Mouse (Mus musculus) layer of hippocampus, adult 18-20 months (tissue): ENCODE measurements around the gene Uba7. TPM values are rescaled to one million over a fixed set of nuclear protein-coding genes. Genes with fewer than 3 reads are reported as not detected.
A peak's percentile ranks its signal among the peaks of the same experiment; 100 is the strongest.

Source experiments
- DNase-seq, 2 experiments: peaks; one replicate each; pipeline ENCODE4 v3.0.0; 2022; ENCODE audit warnings: low spot score in 2 of 2
- total RNA-seq, 2 experiments: library from RNA; stranded (reverse); gene quantifications; 2 replicates each; pipeline ENCODE4 v1.2.3; 2021

Uba7 gene
- total RNA-seq, 2 experiments from 2014 or later: 5.1 to 5.9 TPM

DNA sequence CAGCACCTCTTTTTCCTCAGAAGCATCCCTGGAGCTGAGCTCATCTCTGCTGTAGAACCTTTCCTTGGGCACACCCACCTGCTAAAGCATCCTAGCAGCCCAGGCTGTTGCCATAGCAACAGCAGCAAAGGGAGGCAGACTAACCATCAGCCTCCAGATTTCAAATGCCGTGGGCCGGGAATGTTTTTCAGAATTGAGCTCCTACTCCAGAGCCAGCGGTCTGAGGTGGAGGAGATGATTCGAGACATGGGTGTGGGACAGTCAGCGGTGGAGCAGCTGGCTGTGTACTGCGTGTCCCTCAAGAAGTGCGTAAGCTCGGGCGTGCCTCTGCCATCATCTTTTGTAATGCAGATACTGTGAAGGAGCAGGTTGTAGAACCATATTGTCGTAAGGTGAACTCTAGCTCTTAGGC lies 13.9 kb upstream of the Uba7 start:
- DNase-seq: peak; percentile 84 to 89

DNA sequence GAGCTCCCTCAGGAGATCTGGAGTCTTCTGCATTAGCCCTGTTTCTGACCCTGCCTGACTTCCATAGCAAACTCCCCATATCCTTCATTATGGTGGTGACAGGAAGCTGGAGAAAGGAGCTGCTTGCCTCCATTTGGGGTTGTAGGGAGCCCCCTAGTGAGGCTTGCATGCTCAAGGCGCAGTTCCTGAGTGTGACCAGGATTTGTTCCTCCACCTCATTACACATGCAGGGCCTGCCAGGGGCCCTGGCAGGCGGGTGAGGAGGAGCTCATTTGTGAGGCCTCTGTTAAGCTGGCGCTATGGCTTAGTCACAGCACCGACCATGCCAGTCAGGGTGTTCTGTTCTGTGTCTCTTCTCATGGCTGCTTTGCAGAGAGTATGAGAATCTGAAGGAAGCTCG lies 13.4 kb upstream of the Uba7 start:
- peak; percentile 74 to 87 for DNase-seq

DNA sequence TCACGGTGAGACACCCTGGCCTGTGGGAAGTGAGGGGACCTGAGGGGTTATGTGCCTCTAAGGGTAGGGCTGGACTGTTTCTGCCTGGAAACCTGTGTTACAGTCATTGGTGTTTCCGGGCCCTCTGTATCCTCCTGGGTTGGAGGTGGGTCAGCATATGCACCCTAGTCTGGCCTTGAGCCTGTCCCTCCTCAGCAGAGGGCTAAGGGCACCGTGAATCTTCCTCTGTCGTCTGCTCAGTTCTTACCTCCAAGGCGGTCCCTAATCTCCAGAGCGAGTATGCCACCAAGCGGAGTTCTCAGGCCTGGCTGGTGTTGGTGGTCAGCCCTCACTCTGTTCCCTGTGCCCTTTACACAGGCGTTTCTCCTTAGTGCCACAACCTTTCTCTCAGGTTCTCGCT lies 12.4 kb upstream of the Uba7 start:
- no peak for DNase-seq

DNA sequence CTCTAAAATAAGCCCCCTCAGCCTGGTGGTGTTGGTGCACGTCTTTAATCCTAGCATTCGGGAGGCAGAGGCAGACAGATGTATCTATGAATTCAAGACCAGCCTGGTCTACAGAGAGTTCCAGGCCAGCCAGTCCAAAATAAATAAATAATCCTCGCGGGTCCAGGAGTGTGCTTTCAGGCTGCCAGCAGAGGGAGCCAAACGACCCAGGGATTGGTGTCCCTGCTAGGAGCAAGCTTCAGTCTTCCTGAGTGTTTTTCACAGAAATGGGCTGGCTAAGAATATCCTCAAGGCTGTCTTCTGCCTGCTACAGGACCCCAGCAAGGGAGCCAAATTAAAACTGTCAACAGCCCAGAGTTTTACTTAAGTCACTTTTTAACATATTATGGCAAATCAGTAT lies 11.6 kb upstream of the Uba7 start:
- peak in 1 of 2 experiments; percentile 87 for DNase-seq

DNA sequence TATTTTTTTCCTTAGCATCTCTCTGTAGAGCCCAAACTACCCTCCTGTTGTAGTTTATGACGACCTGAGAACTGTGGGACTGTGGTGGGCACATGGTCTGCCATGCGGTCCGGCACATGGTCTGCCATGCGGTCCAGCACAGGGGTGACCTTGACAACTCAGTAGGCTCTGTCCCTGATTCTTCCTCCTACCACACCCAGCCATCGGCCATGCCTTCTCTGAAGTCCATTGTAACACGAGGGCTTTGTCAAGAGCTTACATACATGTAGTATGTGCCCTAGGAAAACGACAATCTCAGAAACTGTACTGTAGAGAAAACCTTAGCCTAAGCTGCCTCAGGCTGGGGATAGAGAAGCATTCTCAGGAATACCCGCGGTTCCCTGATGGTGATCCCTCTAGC lies 10.6 kb upstream of the Uba7 start:
- DNase-seq: no peak

DNA sequence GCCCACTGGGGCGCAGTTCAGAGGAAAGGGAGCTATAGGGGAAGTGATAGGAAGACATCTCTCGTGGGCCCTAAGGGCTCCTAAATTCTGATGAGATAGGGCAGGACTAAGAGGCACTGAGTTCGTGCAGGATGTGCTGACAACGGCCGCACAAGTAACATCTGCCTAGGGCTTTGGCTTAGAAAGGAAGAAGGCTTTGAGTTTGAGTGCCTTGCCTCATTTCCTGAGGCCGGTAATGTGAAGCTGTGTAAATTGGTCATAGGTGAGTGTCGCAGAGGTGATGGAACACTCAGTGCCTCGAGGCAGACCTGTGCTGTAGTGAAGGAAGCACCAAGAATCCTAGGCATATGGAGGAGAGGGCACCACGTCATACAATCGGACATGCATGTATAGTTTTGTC lies 8.6 kb upstream of the Uba7 start:
- DNase-seq: no peak

DNA sequence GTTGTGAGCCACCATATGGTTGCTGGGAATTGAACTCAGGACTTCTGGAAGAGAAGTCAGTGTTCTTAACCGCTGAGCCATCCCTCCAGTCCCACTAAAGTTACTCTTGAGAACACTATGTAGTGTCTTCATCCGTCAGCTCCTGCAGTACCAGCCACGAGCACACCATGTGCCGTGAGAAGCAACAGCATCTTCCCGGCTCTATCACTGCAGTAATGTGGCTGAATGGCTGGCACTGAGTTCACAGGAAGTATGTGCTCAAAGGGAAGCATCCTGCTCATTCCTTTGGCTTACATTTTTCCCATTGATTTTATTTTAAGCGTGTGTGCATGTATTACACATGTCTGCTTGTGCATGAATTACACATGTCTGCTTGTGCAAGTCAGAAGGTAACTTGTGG lies 7.9 kb upstream of the Uba7 start:
- DNase-seq: no peak

DNA sequence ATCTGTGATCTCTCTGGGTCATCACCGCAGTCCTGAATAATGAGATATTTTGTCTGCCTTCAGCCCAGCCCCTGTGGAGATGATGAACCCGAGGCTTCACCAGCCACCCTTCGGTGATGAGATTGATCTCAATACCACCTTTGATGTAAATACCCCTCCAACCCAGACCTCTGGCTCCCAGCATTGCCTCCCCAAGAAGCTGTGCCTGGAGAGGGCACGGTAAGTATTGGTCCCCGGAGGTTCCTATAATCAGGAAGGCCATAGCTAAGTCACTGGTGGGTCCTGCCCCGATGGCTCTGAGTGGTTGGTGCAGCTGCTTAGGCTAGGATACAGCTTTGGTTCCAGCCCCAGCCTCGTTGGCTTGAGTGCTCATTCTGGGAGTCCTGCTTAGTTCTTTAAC lies 6.8 kb upstream of the Uba7 start:
- DNase-seq: no peak

DNA sequence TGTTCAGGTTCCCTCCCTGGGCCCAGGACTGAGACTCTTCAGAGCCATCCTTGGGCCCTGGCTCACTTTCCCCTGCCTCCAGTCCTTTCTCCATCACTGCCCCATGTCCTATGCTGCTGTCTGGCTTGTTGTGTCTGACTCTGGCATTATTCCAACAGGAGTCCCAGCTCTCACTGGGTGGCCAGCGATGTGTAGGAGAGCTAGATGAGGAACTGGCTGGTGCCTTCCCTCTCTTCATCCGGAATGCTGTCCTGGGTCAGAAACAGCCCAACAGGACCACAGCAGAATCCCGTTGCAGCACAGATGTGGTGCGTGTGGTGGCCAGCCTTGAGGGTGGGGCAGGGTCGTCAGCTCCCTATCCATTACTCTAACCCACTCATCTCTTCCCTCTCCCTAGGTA lies 5.0 kb upstream of the Uba7 start:
- DNase-seq: no peak

DNA sequence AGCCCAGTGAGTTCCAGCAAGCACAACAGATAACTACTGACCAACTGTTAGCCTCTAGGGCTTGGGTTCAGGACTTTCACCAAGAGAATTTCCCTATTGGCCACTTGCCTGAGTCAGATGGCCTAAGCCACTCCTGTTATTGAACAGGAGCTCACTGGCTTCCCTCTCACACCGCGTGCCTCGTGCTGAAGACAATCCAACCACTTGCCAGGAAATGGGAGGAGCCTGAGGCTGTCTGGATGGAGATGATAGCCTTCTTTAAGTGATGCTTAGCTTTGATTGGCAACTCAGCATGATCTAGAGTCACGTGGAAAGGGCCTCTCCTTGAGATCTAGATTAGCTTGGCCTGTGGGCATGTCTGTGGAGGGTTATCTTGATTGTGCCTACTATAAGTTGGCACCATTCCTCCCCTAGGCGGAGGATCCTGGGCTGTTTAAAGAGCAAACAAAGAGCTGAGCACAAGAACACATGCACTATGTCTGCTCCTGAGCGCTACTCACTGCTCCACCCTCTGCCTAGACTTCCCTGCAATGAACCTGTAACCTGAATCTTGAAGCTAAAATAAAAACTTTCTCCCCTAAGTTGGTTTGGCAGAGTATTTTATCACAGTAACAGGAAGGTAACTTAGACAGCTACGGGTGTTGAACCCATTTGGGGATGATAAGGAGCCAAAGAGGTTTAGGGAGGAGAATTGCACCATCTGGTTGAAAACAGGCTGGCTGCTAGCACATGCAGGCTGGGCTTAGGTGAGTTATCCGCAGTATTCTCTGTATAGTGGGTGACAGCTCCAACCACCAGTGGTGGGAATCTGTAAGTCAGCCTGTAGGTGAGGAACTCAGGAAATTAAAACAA lies 3.4 kb upstream of the Uba7 start:
- DNase-seq: no peak

DNA sequence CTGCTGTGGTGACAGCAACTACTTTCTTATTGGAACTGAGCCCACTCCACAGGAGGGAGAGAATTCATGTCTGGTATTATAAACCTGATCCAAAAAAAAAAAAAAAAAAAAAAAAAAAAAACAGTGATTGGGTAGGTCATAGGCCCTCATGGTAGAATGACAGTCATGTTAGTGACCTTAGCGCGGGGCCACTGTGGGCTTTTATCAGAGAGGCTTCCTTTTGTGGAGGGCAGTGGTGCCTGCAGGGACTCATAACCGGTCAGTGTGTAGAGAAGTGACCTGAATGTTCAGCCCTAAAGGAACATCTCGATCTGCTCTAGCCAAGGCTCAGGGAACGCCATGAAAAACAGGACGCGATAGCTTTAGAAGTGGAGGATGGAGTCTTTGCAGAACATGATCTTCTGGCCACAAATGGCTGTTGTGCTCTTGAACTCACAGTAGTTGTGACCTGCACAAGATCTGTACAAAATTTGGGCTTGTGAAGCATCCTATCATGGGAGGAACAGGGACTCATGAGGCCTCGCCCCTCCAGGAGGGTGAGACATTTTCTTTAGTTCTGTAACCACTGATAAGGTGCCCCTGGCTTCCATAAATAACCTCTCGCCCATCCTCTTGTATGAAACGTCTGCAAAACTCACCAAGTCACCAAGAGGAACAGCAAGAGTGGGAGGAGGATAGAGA lies 674 bp upstream of the Uba7 start:
- DNase-seq: no peak

DNA sequence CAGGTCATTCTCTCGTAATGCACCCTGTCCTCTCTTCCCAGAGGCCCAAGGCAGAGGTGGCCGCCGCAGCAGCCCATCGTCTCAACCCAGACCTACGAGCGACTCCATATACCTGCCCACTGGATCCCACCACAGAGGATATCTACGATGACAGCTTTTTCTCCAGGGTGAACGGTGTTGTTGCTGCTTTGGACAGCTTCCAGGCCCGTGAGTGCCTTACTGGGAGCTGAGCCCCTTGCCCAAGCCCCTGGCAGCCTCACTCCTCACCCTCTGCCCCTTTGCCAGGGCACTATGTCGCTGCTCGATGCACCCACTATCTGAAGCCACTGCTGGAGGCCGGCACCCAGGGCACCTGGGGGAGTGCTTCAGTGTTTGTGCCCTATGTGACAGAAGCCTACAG lies 3.5 kb downstream of the Uba7 start:
- DNase-seq: no peak

DNA sequence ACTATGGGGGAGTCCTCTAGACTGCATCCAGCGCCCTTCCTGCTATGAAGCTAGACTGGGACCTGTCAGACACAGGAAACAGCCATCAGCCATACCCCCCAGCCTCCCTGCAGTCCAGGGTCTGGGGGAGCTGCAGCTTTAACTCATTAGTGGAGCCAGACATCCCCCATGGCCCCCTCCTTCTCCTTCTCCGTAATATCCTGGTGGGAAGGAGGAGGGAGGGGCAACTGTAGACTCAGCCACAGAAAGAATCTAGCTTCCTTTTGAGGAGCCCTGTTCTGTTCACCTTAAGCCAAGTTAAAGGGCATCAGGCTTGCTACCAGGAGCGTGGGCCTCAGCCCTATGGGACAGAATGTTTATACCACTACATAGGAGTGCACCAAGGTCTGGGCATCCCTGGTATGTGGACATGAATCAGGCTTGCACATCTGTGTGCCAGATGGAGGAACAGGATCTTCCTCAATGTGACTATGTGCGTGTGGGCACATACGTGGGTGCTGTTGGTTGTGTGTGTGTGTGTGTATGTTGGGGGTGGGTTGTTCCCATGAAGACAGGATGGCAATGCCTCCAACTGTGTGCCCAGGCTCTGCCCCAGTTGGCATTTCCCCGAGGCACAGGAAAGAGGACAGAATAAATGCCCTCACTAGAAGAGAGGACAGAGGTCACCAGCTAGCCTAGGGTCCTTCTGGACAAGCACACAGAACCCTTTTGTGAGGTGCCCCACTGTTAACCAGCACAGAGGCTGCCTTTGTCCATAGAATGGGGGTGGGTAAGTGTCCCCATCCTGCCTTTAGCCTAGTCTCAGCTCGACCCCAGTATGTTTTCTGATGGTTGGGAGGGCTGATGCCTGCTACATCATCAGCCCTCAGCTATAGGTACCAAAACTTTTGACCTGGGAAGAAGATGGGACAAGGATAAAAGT lies 6.6 kb downstream of the Uba7 start:
- DNase-seq: peak; percentile 61 to 86

DNA sequence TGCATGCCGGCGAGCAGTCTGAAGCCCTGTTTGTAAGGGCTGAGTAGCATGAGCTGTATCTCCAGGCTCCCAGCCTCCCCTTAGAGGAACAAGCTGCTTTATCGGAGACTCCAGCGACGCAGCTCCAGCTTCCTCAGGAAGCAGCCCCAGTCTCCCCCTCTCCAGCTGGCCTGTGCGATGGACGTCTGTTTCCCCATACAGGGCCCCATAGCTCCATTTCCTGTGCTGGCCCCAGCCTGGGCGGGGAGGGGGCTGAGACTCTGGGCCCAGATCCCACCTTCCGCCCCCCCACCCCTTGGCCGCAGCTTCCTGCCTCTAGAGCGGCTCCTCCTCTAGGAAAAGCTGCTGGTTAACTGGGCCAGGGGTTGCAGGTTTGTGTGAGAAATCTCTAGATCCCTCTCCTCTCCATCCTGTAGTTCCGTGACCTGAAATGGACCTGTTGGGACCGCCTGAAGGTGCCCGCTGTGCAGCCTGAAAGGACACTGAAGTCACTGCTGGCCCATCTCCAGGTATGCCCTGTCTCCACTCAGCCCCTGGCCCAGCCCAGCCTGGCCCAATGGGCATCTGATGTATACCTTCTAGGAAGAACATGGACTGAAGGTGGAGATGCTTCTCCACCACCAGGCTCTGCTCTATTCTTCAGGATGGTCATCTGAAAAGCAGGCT lies 7.5 kb downstream of the Uba7 start, which contains the start of gene Gm20661:
Gm20661 (plus strand) TSS at position 378 of the 666 bp plus-strand sequence.
- peak in 1 of 2 experiments; percentile 70 for DNase-seq

DNA sequence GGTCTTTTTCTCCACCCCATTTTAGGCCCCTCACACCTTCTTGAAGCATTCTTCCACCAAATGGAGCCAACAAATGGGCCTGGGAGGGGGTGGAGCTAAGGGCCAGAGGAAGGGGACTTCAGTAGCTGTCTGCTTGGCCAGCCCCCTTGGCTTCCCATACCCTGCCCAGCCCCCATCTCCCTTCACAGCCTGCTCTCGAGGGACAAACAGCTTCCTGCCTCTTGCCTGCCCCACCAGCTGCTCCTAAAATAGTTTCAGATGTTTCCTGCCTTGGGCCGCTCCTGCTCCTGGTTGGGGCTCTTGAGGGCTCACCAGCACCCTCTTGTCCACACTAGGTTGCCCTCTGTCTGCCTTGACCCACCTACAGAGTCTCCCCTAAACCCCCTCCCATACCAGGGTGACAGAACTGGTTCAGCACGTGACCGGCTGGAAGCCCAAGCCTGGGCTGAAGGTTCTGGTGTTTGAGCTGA lies 8.2 kb downstream of the Uba7 start:
- peak in 1 of 2 experiments; percentile 29 for DNase-seq

DNA sequence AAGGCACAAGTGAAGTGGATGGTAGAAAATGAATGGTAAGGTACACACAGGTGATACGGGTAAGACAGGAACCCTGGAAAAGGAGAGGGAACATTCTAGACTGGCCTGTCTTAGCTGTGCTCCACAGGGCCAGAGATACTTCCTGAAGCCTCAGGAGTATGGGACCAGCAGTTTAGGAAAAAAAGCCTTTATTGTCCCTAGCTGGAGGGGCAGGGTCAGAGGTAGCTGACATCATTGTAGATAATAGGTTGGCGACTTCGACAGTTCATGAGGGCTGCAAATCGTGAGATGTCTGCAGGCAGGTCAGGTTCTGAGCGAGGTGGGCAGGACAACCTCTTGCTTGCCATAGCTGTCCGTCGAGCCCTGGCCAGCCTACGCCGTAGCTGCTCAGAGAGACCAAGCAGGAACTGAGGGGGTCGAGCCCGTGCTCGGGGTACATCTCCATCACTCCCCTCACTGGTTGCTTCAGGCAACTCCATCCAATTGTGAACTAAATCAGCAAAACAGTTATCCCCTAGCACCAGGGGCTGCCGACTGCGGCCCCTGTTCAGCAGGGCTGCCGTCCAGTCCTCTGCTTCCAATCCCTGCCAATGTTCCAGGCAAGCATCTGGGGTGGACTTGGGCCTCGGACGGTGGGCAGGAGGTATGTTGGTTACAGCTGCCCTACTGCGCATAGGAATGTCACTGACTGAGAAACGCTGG lies 8.9 kb downstream of the Uba7 start:
- DNase-seq: no peak

DNA sequence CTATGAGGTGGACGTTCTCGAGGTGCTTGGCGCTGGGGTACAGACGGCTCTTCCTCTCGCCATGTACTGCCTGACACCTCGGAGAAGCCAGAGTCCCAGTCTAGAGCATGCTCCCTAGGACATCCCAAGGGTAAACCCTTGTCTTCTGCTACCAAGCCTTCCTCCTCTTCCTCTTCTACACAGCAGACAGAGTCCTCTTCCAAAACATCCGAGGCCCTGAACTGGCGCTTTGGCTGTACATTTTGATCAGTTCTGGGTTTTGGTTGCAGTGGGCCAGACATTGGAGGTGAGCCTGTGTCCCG lies 9.4 kb downstream of the Uba7 start:
- no peak for DNase-seq

DNA sequence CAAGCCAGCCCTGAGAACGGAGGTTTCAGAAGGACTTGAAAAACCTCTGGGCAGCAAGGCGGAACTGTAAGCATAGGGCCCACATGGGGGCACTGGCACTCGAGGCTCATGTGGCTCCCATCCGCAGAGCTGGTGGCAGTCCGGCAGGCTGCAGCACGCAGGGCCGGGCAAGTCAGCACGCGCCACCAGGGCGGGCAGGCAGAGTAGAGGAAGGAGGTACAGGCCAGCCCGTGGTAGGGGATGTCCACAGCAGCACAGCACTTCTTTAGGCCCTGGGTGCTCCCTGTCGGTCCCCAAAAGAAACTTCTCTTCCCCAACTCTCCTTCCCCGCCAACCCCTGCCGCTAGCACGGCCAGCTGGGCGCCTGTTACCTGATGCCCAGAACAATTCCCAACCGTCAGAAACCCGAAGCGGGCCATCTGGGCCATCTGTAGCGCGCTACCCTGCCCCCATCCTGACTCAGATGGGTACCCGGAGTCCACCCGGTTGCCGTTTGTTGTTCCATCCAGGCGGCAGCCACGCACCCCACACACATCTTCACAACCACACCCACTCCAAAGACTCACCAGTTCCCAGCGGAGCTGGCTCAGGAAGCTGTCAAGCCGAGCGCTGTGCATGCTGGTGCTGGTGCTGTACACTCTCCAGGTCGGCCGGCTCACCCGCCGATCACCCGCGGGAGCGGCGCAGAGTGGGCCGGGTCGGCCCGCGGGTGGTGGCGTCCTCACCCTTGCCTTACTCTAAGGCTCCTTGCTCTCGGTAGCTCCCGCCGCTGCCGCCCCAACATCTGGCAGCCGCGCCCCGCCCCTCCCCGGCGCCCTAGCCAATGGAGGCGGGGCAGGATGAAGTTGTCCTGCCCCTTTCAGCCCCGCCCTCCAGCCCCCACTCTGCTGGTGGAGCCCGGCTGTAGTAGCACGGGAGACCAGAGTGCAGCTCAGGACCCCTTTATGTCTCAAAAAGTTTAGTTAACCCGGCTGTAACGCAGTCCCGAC lies 10.1 kb downstream of the Uba7 start, which contains the start of gene Inka1:
Inka1 (minus strand) TSS at position 749 of the 989 bp plus-strand sequence.
- DNase-seq: peak; percentile 74 to 83

DNA sequence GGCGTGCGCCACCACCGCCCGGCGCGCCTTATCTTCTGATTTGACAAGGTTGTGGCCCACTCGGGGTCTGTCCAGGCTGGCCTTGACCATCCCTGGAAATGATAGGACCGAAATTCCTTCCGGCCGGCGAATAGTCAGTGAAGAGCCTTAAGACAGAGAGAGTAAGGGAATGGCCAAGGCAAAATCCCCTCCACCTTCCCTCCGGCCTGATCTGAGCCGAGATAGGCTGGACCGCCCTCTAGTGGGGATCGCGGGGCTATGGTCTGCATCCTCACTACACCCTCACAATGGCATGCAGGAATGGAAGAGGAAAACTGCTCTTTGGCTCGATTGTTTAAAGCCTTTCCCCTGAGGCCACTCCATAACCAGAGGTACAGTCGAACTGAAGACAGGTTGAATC lies 11.1 kb downstream of the Uba7 start:
- DNase-seq: peak; percentile 62 to 85
